Mouse (Mus musculus) liver, embryonic 14.5 days (tissue): Measurements from ENCODE around the gene Rtn2.

Experiments used
- CTCF ChIP-seq: IDR thresholded peaks from 2 replicates; pipeline ENCODE4 v1.5.1; 2016; ENCODE audit warnings: antibody characterized with exemption, low read depth, control low read depth
- EP300 ChIP-seq: IDR thresholded peaks from 2 replicates; pipeline ENCODE4 v1.6.1; 2016; ENCODE audit warnings: antibody characterized with exemption, low read depth

GRCm38 (mm10) chr7:19246855-19247254, 35.6 kb upstream of the Rtn2 start:
- TF ChIP-seq CTCF (no peak), EP300 (no peak)
